Mouse (Mus musculus) E14TG2a.4 (cell line): ENCODE results near the gene Lzts3.

Experiments used
- CTCF ChIP-seq: conservative IDR thresholded peaks from 2 replicates; pipeline ENCODE4 v1.5.1; 2014; ENCODE audit warnings: low read length
- NANOG ChIP-seq: IDR thresholded peaks from 2 replicates; pipeline ENCODE4 v1.6.1; 2014; ENCODE audit warnings: borderline replicate concordance, low read length, mixed read lengths
- POU5F1 ChIP-seq: IDR thresholded peaks from 2 replicates; pipeline ENCODE4 v1.6.1; 2014; ENCODE audit warnings: low read length, borderline replicate concordance

DNA sequence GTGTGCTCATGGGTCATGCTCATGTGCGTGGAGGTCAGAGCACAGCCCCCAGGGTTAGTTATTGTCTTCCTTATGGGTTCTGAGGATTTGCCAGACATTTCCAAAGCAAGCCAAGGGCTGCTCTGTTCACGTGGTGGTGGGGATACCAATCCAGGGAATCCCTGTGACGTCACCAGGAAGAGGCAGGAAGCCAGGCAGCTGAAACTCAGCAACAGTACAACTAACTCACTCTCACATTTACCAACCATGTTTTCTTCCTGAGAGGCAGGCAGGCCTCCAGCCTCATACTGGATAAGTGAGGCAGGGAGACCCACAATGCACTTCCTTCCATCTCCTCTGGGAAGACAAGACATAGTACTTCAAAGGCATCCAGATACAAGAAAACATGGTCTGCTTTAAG is 44.2 kb downstream of the Lzts3 start:
- no peak for TF ChIP-seq CTCF
- no peak for TF ChIP-seq POU5F1
- no peak for TF ChIP-seq NANOG
